Mouse (Mus musculus): ENCODE data around the gene Aldh3a2. TPM values are rescaled to one million over a fixed set of nuclear protein-coding genes. Genes with fewer than 3 reads are reported as not detected.
"Not testable (repeated sequence)": the region's sequence is repeated elsewhere in the genome, so short reads cannot be mapped to it uniquely, and the experiment has no call there.

Aldh3a2 gene
- 10 to 100 TPM; 51.1 to 52.1 TPM for total RNA-seq (2021)

DNA sequence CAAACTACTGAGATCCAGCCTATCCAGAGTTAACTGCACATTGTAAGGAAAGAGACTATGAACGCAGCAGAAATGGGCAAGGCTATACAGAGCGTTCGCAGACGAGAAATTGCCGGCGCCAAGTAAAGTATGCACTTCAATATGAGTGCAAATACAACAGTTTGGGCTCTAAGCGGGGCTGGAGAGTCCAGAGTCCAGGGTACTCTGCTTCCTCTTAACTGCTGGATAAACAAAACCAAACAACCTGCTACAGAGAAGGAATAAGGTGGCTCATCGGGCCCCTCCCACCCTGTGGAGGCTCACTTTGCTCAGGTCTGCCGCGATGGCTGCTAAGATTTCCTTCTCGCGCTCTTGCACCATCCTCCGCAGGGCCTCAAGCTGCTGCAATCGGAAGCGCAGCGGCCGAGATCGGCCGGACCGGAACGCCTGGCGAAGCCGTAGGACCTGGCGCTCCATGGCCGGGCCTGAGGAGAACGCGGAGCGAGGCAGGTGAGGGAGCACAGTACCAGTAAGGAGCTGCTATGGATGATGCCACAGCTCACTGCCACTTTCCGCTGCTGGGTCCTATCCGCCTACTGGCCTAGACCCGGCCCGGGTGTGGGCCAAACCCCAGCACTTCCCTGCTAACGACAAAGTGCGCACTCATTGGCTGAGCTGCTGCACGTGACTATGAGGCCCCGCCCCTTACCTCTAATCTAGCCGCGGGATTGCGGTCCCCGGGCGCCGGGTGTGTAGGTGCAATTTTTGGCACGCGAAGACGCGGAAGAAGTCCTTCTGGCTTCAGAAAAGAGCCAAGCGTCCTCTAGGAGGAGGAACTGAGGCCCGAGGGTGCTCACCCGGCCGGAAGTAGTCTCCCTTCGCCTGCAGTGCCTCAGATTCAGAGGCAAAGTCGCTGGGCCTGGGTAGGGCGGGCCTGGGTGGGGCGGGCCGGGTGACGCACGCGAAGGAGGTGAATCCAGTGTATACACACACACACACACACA is at the start of gene Aldh3a2:
Gene Aldh3a2, minus strand, starts transcription at position 914 of the 983 bp plus-strand sequence.
- peak; percentile 92 to 93 for DNase-seq (ENCODE audit: low spot score in 2 of 2)
- intact Hi-C loops (cut with DNase I) = no loop called here

DNA sequence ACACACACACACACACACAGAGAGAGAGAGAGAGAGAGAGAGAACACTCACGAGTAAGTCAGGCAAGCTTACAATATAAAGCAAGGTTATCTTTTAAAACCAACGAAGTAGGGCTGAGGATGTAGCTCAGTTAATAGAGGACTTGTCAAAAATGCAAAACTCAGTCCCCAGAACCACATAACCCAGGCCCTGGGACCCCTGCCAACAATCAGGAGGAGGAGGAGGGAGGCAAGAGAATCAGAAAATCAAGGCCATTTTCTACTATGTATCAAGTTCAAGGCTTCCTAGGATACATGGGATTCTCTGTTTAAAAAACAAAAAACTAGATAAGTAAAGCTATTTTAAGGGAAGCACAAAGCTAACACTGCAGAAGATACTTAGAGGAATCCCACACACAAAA is 49.6 kb upstream of the Aldh3a2 start:
- no peak for DNase-seq (ENCODE audit: low spot score in 2 of 2)
- intact Hi-C loops (cut with DNase I) = no loop called here

DNA sequence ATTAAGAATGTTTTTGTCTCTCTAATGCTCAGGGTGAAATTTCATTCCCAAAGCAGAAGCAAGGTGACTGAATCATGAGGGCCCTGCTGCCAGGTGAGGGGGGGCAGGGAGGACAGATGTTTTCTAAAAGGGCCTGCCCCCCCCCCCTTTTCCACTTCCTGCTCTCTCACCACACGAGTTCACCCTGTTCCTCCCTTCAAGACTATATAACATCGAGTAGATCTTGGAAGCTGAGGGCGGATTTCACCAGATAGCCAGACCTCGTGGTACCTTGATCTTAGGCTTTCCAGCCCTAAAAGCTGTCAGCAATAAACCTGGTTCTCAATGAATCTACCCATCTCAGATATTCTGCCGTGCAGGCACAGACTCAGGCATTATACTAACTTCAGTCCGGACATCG is 43.1 kb upstream of the Aldh3a2 start:
- DNase-seq (ENCODE audit: low spot score in 2 of 2) = no peak

DNA sequence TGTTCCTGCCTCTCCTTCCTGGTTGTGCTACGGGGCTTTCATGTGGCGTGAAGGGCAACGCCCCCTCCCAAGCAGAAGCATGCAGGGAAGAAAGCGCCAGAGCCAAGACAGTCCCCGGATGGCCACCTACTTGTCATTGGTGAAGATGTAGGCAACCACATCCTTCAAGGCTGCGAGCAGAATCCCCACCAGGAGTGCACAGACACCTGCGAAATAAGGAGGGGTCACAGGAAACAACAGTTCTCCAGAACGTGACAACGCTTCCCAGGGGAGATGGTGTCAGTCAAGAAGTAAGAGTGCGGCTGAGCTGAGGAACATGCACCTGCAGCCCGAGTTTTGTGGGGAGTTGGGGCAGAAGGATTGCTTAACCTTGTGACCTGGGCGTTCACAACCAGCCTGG is 42.6 kb upstream of the Aldh3a2 start:
- intact Hi-C loops (cut with DNase I) = no loop called here

More for the DNA sequence above, 43.1 kb upstream of the Aldh3a2 start:
- intact Hi-C loops (cut with DNase I) = no loop called here

DNA sequence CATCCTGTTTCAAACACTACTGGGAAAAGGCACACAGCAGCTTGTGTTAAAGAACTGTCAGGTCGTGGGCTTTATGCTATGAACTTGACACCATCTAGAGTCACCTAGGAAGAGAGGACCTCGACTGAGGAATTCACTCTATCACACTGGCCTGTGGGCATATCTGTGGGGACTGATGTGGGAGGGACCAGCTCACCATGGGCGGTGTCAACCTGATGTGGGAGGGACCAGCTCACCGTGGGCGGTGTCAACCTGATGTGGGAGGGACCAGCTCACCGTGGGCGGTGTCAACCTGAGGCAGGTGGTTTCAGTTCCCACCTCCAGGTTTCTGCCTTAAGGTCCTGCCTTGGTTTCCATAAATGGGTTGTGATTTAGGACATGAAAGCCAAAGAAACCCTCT is 40.5 kb upstream of the Aldh3a2 start:
- intact Hi-C loops (cut with DNase I) = no loop called here
- no peak for DNase-seq (ENCODE audit: low spot score in 2 of 2)

More for the DNA sequence above, 42.6 kb upstream of the Aldh3a2 start:
- no peak for DNase-seq (ENCODE audit: low spot score in 2 of 2)

DNA sequence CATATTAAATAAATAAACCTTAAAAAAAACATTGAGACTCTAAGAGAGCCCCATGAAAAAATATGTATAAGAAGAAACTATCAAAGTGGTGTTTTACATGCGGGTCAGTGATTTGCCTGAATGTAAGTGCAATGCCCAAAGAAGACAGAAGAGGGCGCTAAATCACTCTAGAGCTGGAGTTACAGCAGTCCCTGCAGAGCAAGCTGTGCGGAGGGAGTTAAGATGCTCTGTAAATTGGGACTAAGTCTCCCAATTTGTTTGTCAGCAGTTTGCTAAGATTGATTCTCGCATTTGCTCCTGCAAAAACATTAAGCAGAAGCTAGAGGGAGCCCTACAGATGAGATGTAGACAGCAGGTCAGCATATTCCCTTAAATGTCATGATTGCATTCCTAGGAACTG is 38.1 kb upstream of the Aldh3a2 start:
- DNase-seq (ENCODE audit: low spot score in 2 of 2) = no peak
- intact Hi-C loops (cut with DNase I) = no loop called here

DNA sequence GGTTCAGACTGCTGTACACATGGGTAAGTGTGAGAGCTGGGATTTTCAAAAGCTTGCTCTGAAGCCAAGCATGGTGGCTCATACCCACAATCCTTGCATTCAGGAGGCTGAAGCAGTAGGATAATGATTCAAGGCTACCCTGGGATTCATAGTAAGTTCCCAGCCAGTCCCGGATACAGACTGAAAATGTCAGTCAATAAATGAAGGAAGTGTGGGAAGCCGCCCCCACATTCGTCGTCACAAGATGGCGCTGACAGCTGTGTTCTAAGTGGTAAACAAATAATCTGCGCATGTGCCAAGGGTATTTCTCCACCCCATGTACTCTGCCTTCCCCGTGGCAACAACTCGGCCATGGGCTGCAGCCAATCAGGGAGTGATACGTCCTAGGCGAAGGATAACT is 37.3 kb upstream of the Aldh3a2 start:
- intact Hi-C loops (cut with DNase I); DNase-seq (ENCODE audit: low spot score in 2 of 2): not testable (repeated sequence)

DNA sequence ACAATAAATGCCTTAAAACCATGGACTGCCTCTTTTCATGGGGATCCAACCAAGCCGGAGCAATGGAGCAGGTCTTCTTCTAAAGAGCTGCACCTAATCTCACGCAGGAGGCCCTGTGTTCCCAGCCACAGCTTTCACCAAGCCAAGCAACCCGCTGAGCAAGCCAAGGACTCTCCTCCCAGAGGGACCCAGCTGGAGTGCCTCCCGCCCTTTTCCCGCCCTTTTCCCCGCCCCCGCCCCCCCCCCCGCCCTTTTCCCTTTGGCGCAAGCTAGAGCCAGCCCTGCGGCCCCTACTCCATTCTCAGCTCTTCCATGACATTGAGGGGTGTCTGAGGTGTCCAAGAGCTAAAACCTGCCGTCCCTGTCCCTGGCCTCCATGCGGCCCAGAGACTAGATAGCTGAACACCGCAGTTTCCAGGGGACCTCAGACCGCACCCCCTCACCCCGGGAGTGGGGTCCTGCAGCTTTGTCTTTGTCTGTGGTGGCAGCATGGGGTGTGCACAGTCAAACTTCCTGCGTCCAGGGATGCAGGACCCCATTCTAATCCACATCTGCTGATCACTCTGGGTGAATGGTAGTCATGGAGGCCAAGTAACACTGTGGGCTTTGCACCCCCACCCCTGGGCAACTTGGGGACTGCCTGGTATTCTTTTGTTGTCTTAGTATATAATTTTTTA is 33.6 kb upstream of the Aldh3a2 start:
- DNase-seq (ENCODE audit: low spot score in 2 of 2) = no peak
- intact Hi-C loops (cut with DNase I) = no loop called here

DNA sequence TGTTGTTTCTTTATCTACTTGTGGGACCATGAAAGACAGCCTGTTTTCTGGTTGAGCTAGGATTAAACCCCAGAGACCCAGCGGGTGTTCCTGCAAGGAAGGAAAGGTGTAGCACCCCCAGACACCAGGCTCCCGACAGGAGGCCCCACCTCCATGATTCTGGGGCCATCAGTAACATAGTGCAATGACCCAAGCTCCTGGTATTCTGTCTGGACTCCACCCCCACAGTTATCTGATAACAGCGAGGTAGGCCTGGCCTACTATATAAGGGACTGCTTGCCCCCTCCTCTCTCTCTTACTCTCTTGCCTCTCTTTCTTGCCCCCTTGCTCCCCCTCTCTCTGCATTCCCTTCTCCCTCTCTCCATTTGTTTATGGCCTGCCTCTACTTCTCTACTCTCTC is 32.9 kb upstream of the Aldh3a2 start:
- no peak for DNase-seq (ENCODE audit: low spot score in 2 of 2)
- intact Hi-C loops (cut with DNase I) = no loop called here

DNA sequence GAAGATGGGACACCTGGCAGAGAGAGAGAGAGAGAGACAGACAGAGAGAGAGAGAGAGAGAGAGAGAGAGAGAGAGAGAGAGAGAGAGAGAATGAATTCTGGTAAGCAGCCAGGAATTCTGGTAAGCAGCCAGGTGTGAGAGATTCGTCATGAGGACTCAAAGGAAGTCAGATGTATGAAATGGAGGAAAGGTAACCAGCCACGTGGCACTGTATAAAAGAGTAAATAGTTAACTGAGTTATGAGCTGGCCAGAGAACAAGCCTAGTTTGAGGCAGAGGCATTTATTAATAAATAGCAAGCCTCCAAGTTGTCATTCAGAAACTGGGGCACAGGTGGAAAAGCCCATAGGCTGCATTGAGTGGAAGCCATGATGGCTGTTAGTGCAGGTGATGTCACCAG is 30.6 kb upstream of the Aldh3a2 start:
- intact Hi-C loops (cut with DNase I) = no loop called here
- no peak for DNase-seq (ENCODE audit: low spot score in 2 of 2)

DNA sequence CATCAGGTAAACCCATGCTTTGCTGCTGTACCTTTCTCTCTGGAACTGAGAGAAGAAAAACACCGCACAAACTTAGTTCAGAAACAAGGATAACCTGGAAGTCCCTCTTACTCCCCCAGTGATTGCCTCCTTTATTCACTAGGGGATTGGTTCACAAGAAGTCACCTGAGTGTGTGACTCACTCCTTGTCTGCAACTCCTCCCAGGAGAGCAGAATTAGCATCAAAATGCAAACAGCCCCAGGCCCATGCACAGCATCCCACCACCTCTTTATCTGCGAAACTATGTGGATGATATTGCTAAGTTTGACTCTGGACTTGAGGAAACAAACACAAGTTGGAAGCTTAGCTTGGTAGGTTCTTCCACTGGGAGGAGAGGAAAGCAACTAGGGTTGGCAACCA is 30.1 kb upstream of the Aldh3a2 start:
- intact Hi-C loops (cut with DNase I) = no loop called here
- DNase-seq (ENCODE audit: low spot score in 2 of 2) = no peak

DNA sequence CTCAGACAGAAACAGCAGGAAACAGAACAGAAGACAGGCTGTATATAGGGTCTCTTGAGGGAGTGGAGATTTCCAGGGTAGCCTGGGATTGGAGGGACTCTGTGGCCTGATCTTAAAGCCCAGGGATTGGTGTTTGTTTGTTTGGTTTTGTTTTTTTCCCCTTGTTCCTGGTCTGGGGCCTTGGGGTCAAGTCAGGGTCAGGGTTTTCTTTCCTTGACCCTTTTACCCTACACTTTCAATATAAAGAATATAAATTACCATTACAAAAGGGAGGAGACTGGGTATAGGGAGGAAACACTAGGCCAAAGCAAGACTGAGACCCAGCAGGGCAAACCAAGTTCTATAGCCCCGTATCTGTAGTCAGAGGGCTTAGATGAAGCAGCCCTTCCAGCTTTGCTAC is 29.3 kb upstream of the Aldh3a2 start:
- intact Hi-C loops (cut with DNase I) = no loop called here
- DNase-seq (ENCODE audit: low spot score in 2 of 2) = no peak

DNA sequence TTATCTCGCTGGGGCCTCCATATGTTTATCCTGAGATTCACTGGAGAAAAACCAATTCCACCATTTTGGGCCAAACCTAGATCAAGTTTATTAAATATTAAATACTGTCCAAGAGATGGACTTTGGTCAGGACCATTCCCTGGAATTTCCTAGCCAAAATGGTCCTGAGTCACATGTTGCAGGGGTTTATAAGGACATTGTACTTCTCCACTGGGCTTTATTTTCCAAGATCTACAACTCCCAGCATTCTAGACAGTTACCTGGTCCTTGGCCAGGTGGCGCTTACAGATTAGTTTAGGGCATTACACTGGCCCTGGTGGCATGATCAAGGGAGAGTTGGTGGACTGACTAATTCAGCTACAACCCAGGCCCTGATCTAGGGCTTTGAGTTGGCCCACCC is 28.3 kb upstream of the Aldh3a2 start:
- intact Hi-C loops (cut with DNase I) = no loop called here
- no peak for DNase-seq (ENCODE audit: low spot score in 2 of 2)

DNA sequence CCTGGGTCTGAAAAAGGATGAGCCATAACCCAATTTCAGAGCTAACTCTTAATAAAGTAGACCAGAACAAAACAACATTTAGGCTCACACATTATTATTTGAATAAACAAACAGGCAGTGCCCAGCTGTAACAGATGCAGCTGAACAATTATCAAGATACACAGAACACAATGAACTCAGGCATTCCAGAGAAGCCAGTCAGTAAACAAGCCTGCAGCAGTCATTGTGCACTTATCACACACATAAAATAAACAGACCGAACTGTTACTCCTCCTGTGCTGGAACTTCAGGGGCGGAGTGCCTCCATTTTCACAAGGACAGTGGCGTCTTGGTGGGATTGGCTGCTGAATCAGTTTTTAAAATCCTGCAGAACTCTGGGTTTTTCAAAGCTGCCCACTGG is 27.2 kb upstream of the Aldh3a2 start:
- intact Hi-C loops (cut with DNase I) = no loop called here
- no peak for DNase-seq (ENCODE audit: low spot score in 2 of 2)

DNA sequence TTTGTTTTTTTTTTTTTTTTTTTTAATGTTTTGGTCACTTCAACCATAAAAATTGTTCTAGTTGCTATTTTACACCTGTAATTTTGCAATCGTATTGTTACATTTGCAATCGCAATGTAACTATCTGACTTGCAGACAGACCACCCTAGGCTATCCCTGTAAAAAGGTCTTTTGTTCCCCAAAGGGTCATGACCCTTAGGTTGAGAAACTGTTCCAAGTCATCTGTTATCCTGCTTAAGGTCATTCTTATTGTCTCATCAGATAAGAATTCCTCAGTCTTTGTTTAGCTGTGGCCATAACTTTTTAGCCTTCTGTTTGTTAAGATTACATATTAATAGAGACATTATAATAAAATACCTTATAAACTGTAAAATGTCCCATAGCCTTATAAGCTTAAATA is 26.0 kb upstream of the Aldh3a2 start:
- intact Hi-C loops (cut with DNase I) = no loop called here
- no peak for DNase-seq (ENCODE audit: low spot score in 2 of 2)

DNA sequence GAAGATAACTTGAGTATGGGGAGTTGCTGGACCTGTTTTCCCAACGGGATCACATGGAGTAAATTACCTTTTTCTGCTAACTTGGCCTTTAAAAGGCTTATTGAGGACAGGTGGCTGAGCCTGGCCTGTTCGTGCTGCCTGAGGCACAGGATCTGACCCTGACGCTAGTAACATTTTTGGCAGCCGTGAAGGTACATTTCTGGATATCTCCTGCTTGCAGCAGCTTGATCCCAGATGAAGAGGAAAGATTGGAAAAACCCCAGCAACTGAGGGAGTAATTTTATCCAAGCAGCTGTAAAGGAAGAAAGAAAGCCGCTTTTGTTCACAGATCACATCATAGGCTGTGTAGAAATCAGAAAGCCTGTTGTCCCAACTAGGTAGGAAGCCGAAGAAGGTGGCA is 17.1 kb upstream of the Aldh3a2 start:
- no peak for DNase-seq (ENCODE audit: low spot score in 2 of 2)

DNA sequence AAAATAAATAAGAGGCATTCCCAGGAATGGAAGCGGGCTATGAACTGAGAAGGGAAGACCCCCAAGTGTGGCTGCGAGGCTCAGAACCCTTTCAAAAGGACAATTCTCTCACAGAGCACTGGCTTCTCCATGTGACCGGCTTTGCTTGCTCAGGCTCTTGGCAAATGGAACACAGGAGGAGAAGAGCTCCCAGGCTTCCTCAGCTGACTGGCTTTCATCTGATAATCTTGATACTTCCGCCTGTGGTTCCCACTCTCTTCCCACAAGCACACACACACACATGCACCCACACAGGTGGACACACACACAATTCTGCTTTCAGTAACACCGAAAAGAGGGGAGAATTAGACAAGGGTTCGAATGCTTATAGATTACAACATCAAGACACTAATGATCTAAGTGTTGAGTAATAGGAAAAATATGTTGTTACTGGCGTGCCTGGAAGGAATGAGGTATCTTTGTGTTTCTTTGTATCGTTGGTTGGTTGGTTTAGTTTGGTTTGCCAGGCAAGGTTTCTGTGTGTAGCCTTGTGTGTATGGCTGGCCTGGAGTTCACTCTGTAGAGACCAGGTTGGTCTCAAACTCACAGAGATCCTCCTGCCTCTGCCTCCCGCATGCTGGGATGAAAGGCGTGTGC is 16.3 kb upstream of the Aldh3a2 start:
- intact Hi-C loops (cut with DNase I) = no loop called here
- no peak for DNase-seq (ENCODE audit: low spot score in 2 of 2)

More for the DNA sequence above, 17.1 kb upstream of the Aldh3a2 start:
- intact Hi-C loops (cut with DNase I) = no loop called here

DNA sequence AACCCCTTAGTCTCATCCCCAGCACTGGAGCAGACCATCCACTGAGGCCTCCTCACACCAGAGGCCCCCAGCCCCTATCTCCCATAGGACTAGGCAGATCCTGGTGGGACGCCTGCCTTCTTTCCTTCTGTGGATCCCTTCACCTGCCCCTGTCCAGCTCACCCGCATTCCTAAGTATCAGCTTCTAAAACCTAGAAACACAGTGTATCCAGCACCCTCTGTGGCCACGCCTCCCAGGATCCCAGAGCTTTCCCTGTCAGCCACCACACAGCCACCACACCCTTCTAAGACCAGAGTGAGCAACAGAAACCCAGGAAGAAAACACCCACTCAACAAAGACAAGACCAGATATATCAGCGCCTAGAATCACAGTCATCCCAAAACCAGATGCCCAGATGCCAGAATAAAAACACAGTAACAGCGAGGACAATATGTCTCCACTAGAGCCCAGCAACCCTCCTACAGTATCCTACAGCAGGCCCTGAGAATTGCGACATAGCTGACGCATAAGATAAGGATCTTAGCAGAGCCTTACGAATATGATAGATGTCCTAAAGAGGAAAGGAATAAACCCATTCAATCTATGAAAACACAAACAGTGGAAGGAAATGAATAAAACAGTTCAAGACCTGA is 11.3 kb upstream of the Aldh3a2 start:
- intact Hi-C loops (cut with DNase I) = no loop called here
- DNase-seq (ENCODE audit: low spot score in 2 of 2) = no peak

DNA sequence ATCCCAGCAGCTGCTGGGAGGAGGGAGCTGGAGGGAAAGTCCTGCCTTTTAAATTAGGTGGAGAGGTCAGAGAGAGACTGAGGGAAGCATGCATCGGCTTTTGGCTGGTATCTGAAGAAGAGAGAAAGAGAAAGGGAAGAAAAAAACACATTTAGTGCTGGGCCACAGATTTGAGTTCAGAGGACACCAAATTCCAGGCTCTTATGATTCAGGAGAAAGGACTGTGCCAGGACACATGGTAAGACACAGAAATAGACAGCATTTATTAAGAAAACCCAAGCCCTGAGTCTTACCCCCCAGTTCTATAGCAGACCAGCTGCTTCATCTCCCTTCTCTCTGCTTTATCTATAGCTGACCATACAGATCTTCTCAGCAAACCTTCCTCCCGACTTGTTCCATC is 10.7 kb upstream of the Aldh3a2 start:
- DNase-seq (ENCODE audit: low spot score in 2 of 2) = no peak
- intact Hi-C loops (cut with DNase I) = no loop called here

DNA sequence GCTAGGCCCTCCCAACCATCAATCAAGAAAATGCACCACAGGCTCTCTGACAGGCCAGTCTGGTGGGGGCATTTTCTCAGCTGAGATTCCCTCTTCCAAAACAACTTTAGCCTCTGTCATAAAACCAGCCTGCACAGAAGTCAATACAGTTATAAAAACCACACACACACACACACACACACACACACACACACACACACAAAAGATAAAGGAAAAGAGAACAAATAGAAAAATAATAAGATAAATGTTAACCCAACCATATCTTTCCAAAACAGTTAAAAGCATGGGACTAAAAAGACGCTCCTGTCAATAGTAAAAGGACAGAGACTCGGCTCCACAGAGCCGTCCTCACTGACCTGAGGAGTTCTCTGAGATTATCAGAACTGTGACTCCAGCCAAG is 9.2 kb upstream of the Aldh3a2 start:
- intact Hi-C loops (cut with DNase I) = no loop called here
- DNase-seq (ENCODE audit: low spot score in 2 of 2) = no peak
